Comparison of ENCODE assay signal across 25 mouse cellular contexts in genomic region chr6:112990119-112990518, GRCm38 (mm10). TPM values are rescaled to one million over a fixed set of nuclear protein-coding genes. Genes with fewer than 3 reads are reported as not detected.
A peak's percentile ranks its signal among the peaks of the same experiment; 100 is the strongest.
DNase-seq lines count a peak whose midpoint lies in the region; ATAC-seq and TF ChIP-seq lines count a peak whose summit lies in the region.
"Had no signal": no experiment of that assay in that cellular context is flagged by ENCODE, and none has a peak within 500 bp of the region (broad histone marks: within the 10 kb centered on the region; RNA-seq: fewer than 3 reads in every experiment).

No protein-coding gene starts in this region.

- H3K9ac ChIP-seq in hindbrain, embryonic 13.5 days = no peak overlapping the region
- no peak overlapping the region for H3K9ac ChIP-seq in hindbrain, embryonic 12.5 days
- H3K9ac ChIP-seq in midbrain, embryonic 16.5 days (ENCODE audit: low read depth, low read length) = no peak overlapping the region
- no peak overlapping the region for H3K9ac ChIP-seq in midbrain, embryonic 14.5 days (replicated peaks; ENCODE audit: low read length)
- H3K9ac ChIP-seq: embryonic facial prominence, embryonic 15.5 days; forebrain, postnatal 0 days; heart, embryonic 13.5 days; limb, embryonic 13.5 days; liver, embryonic 12.5 days; liver, postnatal 0 days; stomach, embryonic 15.5 days had no signal

- H3K4me2 ChIP-seq in hindbrain, embryonic 13.5 days = no peak overlapping the region
- H3K4me2 ChIP-seq in hindbrain, embryonic 12.5 days (replicated peaks) = no peak overlapping the region
- no peak overlapping the region for H3K4me2 ChIP-seq in midbrain, embryonic 16.5 days (ENCODE audit: low read length)
- H3K4me2 ChIP-seq in midbrain, embryonic 14.5 days (ENCODE audit: low read length) = no peak overlapping the region
- H3K4me2 ChIP-seq: embryonic facial prominence, embryonic 15.5 days; heart, embryonic 13.5 days; limb, embryonic 13.5 days; liver, embryonic 12.5 days; stomach, embryonic 15.5 days had no signal

- H3K36me3 ChIP-seq in hindbrain, embryonic 13.5 days = no peaks in the 10 kb centered on the region
- H3K36me3 ChIP-seq in hindbrain, embryonic 12.5 days = no peaks in the 10 kb centered on the region
- no peaks in the 10 kb centered on the region for H3K36me3 ChIP-seq in midbrain, embryonic 16.5 days (ENCODE audit: control insufficient read depth, insufficient read depth, low read length)
- H3K36me3 ChIP-seq in midbrain, embryonic 14.5 days (ENCODE audit: control insufficient read depth, insufficient read depth, low read length) = no peaks in the 10 kb centered on the region
- H3K36me3 ChIP-seq: embryonic facial prominence, embryonic 15.5 days; heart, embryonic 13.5 days; limb, embryonic 13.5 days; liver, embryonic 12.5 days; stomach, embryonic 15.5 days had no signal

- WGBS in hindbrain, embryonic 13.5 days = 45% methylated on average over 1 of the region's 1 CpGs
- WGBS in hindbrain, embryonic 12.5 days = 66% methylated on average over 1 of the region's 1 CpGs
- WGBS in midbrain, embryonic 16.5 days = 26% methylated on average over 1 of the region's 1 CpGs
- WGBS in midbrain, embryonic 14.5 days = 47% methylated on average over 1 of the region's 1 CpGs

- TF ChIP-seq POLR2A in brain, embryonic 14.5 days (IDR thresholded peaks at IDR 0.05; ENCODE audit: borderline replicate concordance, extremely low read depth, insufficient read depth, insufficient read length, poor library complexity, severe bottlenecking) = no peak

- H3K27ac ChIP-seq in hindbrain, embryonic 13.5 days = 0 out of 2 replicates have a peak overlapping the region, but pooled peaks have one; percentile 48
- no peak overlapping the region for H3K27ac ChIP-seq in hindbrain, embryonic 12.5 days
- peak overlapping the region; percentile 22; the same call in 1 of the 2 replicates for H3K27ac ChIP-seq in midbrain, embryonic 16.5 days (ENCODE audit: low read length)
- no peak overlapping the region for H3K27ac ChIP-seq in midbrain, embryonic 14.5 days (replicated peaks; ENCODE audit: low read depth, low read length)
- H3K27ac ChIP-seq: embryonic facial prominence, embryonic 15.5 days; heart, embryonic 13.5 days; limb, embryonic 13.5 days; liver, embryonic 12.5 days; macrophage; stomach, embryonic 15.5 days had no signal

- H3K4me3 ChIP-seq in hindbrain, embryonic 13.5 days = no peak overlapping the region
- H3K4me3 ChIP-seq in hindbrain, embryonic 12.5 days = no peak overlapping the region
- no peak overlapping the region for H3K4me3 ChIP-seq in midbrain, embryonic 16.5 days (ENCODE audit: low read depth, low read length)
- H3K4me3 ChIP-seq in midbrain, embryonic 14.5 days (replicated peaks; ENCODE audit: low read depth, low read length) = no peak overlapping the region
- H3K4me3 ChIP-seq: embryonic facial prominence, embryonic 15.5 days; heart, embryonic 13.5 days; limb, embryonic 13.5 days; liver, embryonic 12.5 days; stomach, embryonic 15.5 days had no signal

- ATAC-seq in hindbrain, embryonic 13.5 days (ENCODE audit: low FRiP score) = no peak
- no peak for ATAC-seq in hindbrain, embryonic 12.5 days (ENCODE audit: low FRiP score)
- ATAC-seq in midbrain, embryonic 16.5 days = no peak
- ATAC-seq in midbrain, embryonic 14.5 days (ENCODE audit: low FRiP score, low TSS enrichment) = no peak
- ATAC-seq: forebrain, postnatal 0 days; intestine, embryonic 16.5 days; liver, embryonic 12.5 days; liver, postnatal 0 days had no signal

- H3K27me3 ChIP-seq in hindbrain, embryonic 13.5 days = no peaks in the 10 kb centered on the region
- H3K27me3 ChIP-seq in hindbrain, embryonic 12.5 days = no peaks in the 10 kb centered on the region
- H3K27me3 ChIP-seq in midbrain, embryonic 16.5 days (ENCODE audit: control insufficient read depth, insufficient read depth, low read depth, low read length) = no peaks in the 10 kb centered on the region
- no peaks in the 10 kb centered on the region for H3K27me3 ChIP-seq in midbrain, embryonic 14.5 days (ENCODE audit: control insufficient read depth, insufficient read depth, low read length)
- H3K27me3 ChIP-seq: embryonic facial prominence, embryonic 15.5 days; heart, embryonic 13.5 days; limb, embryonic 13.5 days; liver, embryonic 12.5 days; stomach, embryonic 15.5 days had no signal

- H3K4me1 ChIP-seq in hindbrain, embryonic 13.5 days (replicated peaks) = peaks cover 20% of the 10 kb centered on the region
- peaks cover 12% of the 10 kb centered on the region for H3K4me1 ChIP-seq in hindbrain, embryonic 12.5 days
- peaks cover 10% of the 10 kb centered on the region for H3K4me1 ChIP-seq in midbrain, embryonic 16.5 days (ENCODE audit: control insufficient read depth, insufficient read depth, low read length)
- H3K4me1 ChIP-seq in midbrain, embryonic 14.5 days (ENCODE audit: control insufficient read depth, insufficient read depth, low read length) = peaks cover 12% of the 10 kb centered on the region
- H3K4me1 ChIP-seq: embryonic facial prominence, embryonic 15.5 days; heart, embryonic 13.5 days; limb, embryonic 13.5 days; liver, embryonic 12.5 days; stomach, embryonic 15.5 days had no signal

- H3K9me3 ChIP-seq in hindbrain, embryonic 13.5 days = no peaks in the 10 kb centered on the region
- no peaks in the 10 kb centered on the region; the same call in 1 of the 2 replicates for H3K9me3 ChIP-seq in hindbrain, embryonic 12.5 days (replicated peaks)
- no peaks in the 10 kb centered on the region for H3K9me3 ChIP-seq in midbrain, embryonic 16.5 days (replicated peaks; ENCODE audit: control insufficient read depth, low read length, poor library complexity, severe bottlenecking)
- H3K9me3 ChIP-seq in midbrain, embryonic 14.5 days (ENCODE audit: control insufficient read depth, low read length) = no peaks in the 10 kb centered on the region
- H3K9me3 ChIP-seq: embryonic facial prominence, embryonic 15.5 days; heart, embryonic 13.5 days; limb, embryonic 13.5 days; liver, embryonic 12.5 days; stomach, embryonic 15.5 days had no signal

- no peak for TF ChIP-seq CTCF in brain, embryonic 14.5 days (IDR thresholded peaks at IDR 0.05; ENCODE audit: borderline replicate concordance, extremely low read depth, insufficient read depth, insufficient read length)

- no peak for DNase-seq in midbrain, embryonic 14.5 days
- DNase-seq in brain, embryonic 14.5 days (ENCODE audit: low read depth) = peak; percentile 74
- peak; percentile 38 for DNase-seq in retina, embryonic 14.5 days (ENCODE audit: low spot score)
- no peak for DNase-seq in lung, postnatal 4 days
- no peak for DNase-seq in adrenal gland, postnatal 25 days
- DNase-seq: adrenal gland, adult 8-10 months; B cell, adult 2 months; cerebellum, adult 11-12 months; cerebellum, adult 9-11 months; forebrain, postnatal 0 days; heart, postnatal 14 days; kidney, adult 9 months; kidney, postnatal 25 days; liver, postnatal 0 days; right cerebral cortex, postnatal 25 days had no signal

RNA-seq across cellular contexts. Expression of gene Srgap3, which starts 43.1 kb away (rescaled TPM):
- polyA plus RNA-seq in hindbrain, embryonic 13.5 days (2015; fragmentation: Nextera tagmentation; extraction: Ambion mirVana) = 37.5 and 42.3 TPM in 2 replicates
- 44.8 and 48.9 TPM in 2 replicates for polyA plus RNA-seq in hindbrain, embryonic 12.5 days (2016; fragmentation: Nextera tagmentation; extraction: Ambion mirVana)
- polyA plus RNA-seq in midbrain, embryonic 16.5 days (2015; fragmentation: Nextera tagmentation; extraction: Ambion mirVana) = 37.4 and 38.6 TPM in 2 replicates
- 58.6 and 68.8 TPM in 2 replicates for polyA plus RNA-seq in midbrain, embryonic 14.5 days (2014; fragmentation: Nextera tagmentation; extraction: Ambion mirVana)
- 61.0 and 112 TPM in 2 replicates for polyA plus RNA-seq in brain, embryonic 14.5 days (2012; rRNA removed)
- 22.0 and 25.1 TPM in 2 replicates for total RNA-seq in adrenal gland, postnatal 25 days (2021)

RNA-seq across cellular contexts. Expression of gene Thumpd3, which starts 55.9 kb away (rescaled TPM):
- 56.4 and 58.8 TPM in 2 replicates for polyA plus RNA-seq in hindbrain, embryonic 13.5 days (2015; fragmentation: Nextera tagmentation; extraction: Ambion mirVana)
- 56.6 and 63.3 TPM in 2 replicates for polyA plus RNA-seq in hindbrain, embryonic 12.5 days (2016; fragmentation: Nextera tagmentation; extraction: Ambion mirVana)
- polyA plus RNA-seq in midbrain, embryonic 16.5 days (2015; fragmentation: Nextera tagmentation; extraction: Ambion mirVana) = 51.4 and 55.6 TPM in 2 replicates
- polyA plus RNA-seq in midbrain, embryonic 14.5 days (2014; fragmentation: Nextera tagmentation; extraction: Ambion mirVana) = 48.3 and 50.0 TPM in 2 replicates
- polyA plus RNA-seq in brain, embryonic 14.5 days (2012; rRNA removed) = 28.5 and 29.4 TPM in 2 replicates
- total RNA-seq in adrenal gland, postnatal 25 days (2021) = 39.1 and 48.1 TPM in 2 replicates

Comparison
In these comparisons a context has a peak if more than half of its experiments do, and no peak if none do; other contexts are left out.
1. H3K27ac ChIP-seq: peak in hindbrain, embryonic 13.5 days (single experiment) and midbrain, embryonic 16.5 days (single experiment); none in hindbrain, embryonic 12.5 days (single experiment) and midbrain, embryonic 14.5 days (single experiment).
2. DNase-seq: peak in brain, embryonic 14.5 days (single experiment) and retina, embryonic 14.5 days (single experiment); none in midbrain, embryonic 14.5 days (single experiment), lung, postnatal 4 days (0 of 2) and adrenal gland, postnatal 25 days (single experiment).